Mouse (Mus musculus): ENCODE results near the gene Cyp1a2. TPM values are rescaled to one million over a fixed set of nuclear protein-coding genes. Genes with fewer than 3 reads are reported as not detected.

The Cyp1a2 gene
- polyA plus RNA-seq, 1 experiment from 2014 or later: not detected

DNA sequence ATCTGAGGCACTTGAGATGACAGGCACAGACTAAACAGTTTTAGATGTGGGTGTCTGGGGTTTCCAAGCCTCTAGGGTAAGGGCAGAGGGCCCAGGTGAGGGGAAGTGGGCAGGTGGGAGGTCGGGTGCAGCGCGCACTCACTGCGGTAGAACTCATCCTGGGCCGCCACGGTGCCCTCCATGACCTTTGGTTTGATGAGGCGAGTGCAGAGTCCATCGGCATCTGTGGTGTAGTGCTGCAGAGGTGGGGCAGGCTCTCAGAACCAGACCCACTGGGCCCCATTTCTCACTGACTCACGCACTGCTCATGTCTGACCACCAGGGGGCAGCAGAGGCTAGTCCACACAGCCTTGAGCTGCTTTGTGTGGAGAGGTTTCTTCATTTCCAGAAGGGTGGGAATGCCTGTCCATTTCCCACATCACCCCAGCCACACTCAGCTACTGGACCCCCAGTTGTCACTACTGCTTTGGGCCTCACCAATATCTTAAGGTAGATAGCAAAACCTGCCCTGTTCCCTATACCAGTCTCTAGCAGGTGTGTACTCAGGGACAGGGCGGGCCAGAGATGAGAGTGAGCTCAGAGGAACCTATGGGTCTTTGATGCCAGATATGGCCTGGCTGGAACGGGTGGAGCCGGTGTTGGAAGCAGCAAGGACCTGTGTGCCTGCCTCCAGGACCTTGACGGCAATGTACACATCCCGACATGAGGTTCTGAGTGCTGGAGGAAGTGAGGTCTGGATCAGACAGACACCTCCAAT, 54.2 kb downstream of the Cyp1a2 start:
- H3K4me1 ChIP-seq (ENCODE audit: control insufficient read depth, insufficient read depth, low read length): no peaks in the 10 kb centered on the region
- H3K27me3 ChIP-seq (replicated peaks; ENCODE audit: control insufficient read depth, insufficient read depth, low read length): no peaks in the 10 kb centered on the region
- peaks cover 72% of the 10 kb centered on the region for H3K36me3 ChIP-seq (ENCODE audit: control insufficient read depth, insufficient read depth, low read length)
- 66% methylated on average over 14 of the region's 14 CpGs for WGBS
- DNase-seq (ENCODE audit: low spot score): peak; percentile 65
- H3K4me2 ChIP-seq (ENCODE audit: low read depth, low read length): no peak overlapping the region
- H3K27ac ChIP-seq (replicated peaks; ENCODE audit: low read depth, low read length): no peak overlapping the region
- H3K9ac ChIP-seq (ENCODE audit: low read depth, low read length): no peak overlapping the region
- H3K9me3 ChIP-seq (ENCODE audit: control insufficient read depth, low read length): no peaks in the 10 kb centered on the region
- ATAC-seq (ENCODE audit: low read depth): peak; percentile 70
- no peak overlapping the region for H3K4me3 ChIP-seq (ENCODE audit: low read depth, low read length)

DNA sequence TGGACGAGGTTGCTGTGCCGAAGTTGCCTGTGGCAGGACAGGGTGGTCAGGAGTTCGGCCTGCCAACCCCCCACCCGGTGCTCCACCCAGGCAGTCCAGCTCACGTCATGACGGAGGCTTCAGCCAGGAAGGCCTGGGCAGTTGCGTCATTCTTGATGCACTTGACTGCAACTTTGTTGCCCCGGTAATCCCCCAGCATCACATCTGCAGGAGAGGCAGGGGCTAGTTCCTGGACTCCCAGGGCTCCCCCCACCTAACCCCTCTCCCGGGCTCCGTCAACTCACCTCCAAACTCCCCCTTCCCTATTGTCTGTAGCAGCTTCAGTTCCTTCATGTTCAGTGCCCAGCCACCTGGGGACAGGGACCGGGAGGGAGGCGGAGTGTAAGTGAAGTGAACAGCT, 54.8 kb downstream of the Cyp1a2 start:
- H3K9me3 ChIP-seq (ENCODE audit: control insufficient read depth, low read length): no peaks in the 10 kb centered on the region
- no peak overlapping the region for H3K4me3 ChIP-seq (ENCODE audit: low read depth, low read length)
- peaks cover 72% of the 10 kb centered on the region for H3K36me3 ChIP-seq (ENCODE audit: control insufficient read depth, insufficient read depth, low read length)
- no peaks in the 10 kb centered on the region for H3K4me1 ChIP-seq (ENCODE audit: control insufficient read depth, insufficient read depth, low read length)
- H3K9ac ChIP-seq (ENCODE audit: low read depth, low read length): no peak overlapping the region
- ATAC-seq (ENCODE audit: low read depth): no peak
- H3K27me3 ChIP-seq (replicated peaks; ENCODE audit: control insufficient read depth, insufficient read depth, low read length): no peaks in the 10 kb centered on the region
- DNase-seq (ENCODE audit: low spot score): no peak
- H3K27ac ChIP-seq (replicated peaks; ENCODE audit: low read depth, low read length): no peak overlapping the region
- WGBS: 94% methylated on average over 12 of the region's 12 CpGs
- H3K4me2 ChIP-seq (ENCODE audit: low read depth, low read length): no peak overlapping the region

DNA sequence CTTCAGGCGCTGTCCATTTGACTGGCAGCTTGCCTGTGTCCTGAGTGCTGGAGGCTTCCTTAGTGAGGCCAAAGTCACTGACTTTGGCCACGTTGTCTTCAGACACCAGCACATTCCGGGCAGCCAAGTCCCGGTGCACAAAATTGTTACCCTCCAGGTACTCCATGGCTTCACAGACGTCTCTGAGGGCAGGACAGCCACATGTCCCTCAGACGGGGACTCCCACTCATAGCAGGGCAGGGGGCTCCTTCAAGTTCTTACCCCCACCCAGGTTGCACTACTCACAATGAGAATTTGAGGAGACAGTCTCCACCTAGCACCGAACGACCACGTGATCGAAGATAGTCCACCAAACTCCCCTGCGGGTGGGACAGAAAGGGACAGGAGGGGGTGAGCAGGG, 55.6 kb downstream of the Cyp1a2 start:
- Histone ChIP-seq H3K4me2 (ENCODE audit: low read depth, low read length) (no peak overlapping the region), H3K4me3 (ENCODE audit: low read depth, low read length) (no peak overlapping the region), H3K4me1 (ENCODE audit: control insufficient read depth, insufficient read depth, low read length) (no peaks in the 10 kb centered on the region), H3K27me3 (replicated peaks; ENCODE audit: control insufficient read depth, insufficient read depth, low read length) (no peaks in the 10 kb centered on the region), H3K9me3 (ENCODE audit: control insufficient read depth, low read length) (no peaks in the 10 kb centered on the region), H3K27ac (replicated peaks; ENCODE audit: low read depth, low read length) (no peak overlapping the region), H3K9ac (ENCODE audit: low read depth, low read length) (no peak overlapping the region), H3K36me3 (ENCODE audit: control insufficient read depth, insufficient read depth, low read length) (peaks cover 72% of the 10 kb centered on the region)
- WGBS: 90% methylated on average over 11 of the region's 11 CpGs
- DNase-seq (ENCODE audit: low spot score) (no peak), ATAC-seq (ENCODE audit: low read depth) (no peak)

DNA sequence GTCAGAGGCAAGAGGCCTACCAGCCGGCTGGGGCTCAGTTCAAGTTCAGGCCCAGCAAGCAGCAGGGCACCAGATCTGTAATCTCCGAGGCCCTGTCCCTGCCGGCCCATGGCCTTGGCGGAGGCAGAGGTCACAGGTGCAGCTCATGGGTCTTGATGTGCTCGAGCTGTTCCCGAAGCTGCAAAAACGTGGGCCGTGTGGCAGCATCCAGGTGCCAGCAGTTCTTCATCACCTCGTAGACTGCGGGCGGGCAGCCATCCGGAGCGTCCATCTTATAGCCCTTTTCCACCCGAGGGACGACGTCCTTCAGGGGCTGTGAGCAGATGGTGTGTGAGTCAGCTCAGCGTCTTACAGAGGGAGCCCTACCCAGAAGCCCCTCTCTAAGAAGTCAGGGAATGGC, 56.3 kb downstream of the Cyp1a2 start:
- no peak overlapping the region for H3K4me3 ChIP-seq (ENCODE audit: low read depth, low read length)
- H3K4me1 ChIP-seq (ENCODE audit: control insufficient read depth, insufficient read depth, low read length): no peaks in the 10 kb centered on the region
- H3K36me3 ChIP-seq (ENCODE audit: control insufficient read depth, insufficient read depth, low read length): peaks cover 72% of the 10 kb centered on the region
- ATAC-seq (ENCODE audit: low read depth) (no peak), DNase-seq (ENCODE audit: low spot score) (no peak)
- H3K27ac ChIP-seq (replicated peaks; ENCODE audit: low read depth, low read length): no peak overlapping the region
- no peak overlapping the region for H3K9ac ChIP-seq (ENCODE audit: low read depth, low read length)
- WGBS: 93% methylated on average over 17 of the region's 17 CpGs
- H3K4me2 ChIP-seq (ENCODE audit: low read depth, low read length): no peak overlapping the region
- no peaks in the 10 kb centered on the region for H3K27me3 ChIP-seq (replicated peaks; ENCODE audit: control insufficient read depth, insufficient read depth, low read length)
- H3K9me3 ChIP-seq (ENCODE audit: control insufficient read depth, low read length): no peaks in the 10 kb centered on the region

Other genes starting within 250 kb of the Cyp1a2 start
- 20.2 and 25.2 TPM in 2 replicates for gene Ppcdc, start 243.6 kb downstream of the Cyp1a2 start, polyA plus RNA-seq (2014; fragmentation: Nextera tagmentation; extraction: Ambion mirVana)
- 10.9 and 14.5 TPM in 2 replicates for gene Scamp5, start 215.6 kb downstream of the Cyp1a2 start, polyA plus RNA-seq (2014; fragmentation: Nextera tagmentation; extraction: Ambion mirVana)
- 0.86 and 1.4 TPM in 2 replicates for gene Rpp25, start 179.7 kb downstream of the Cyp1a2 start, polyA plus RNA-seq (2014; fragmentation: Nextera tagmentation; extraction: Ambion mirVana)
- 479 and 555 TPM in 2 replicates for gene Cox5a, start 162.4 kb downstream of the Cyp1a2 start, polyA plus RNA-seq (2014; fragmentation: Nextera tagmentation; extraction: Ambion mirVana)
- gene Fam219b, start 146.2 kb downstream of the Cyp1a2 start, polyA plus RNA-seq (2014; fragmentation: Nextera tagmentation; extraction: Ambion mirVana): 21.1 and 24.2 TPM in 2 replicates
- 40.4 and 44.5 TPM in 2 replicates for gene Mpi, start 130.9 kb downstream of the Cyp1a2 start, polyA plus RNA-seq (2014; fragmentation: Nextera tagmentation; extraction: Ambion mirVana)
- gene Scamp2, start 122.8 kb downstream of the Cyp1a2 start, polyA plus RNA-seq (2014; fragmentation: Nextera tagmentation; extraction: Ambion mirVana): 79.4 and 81.4 TPM in 2 replicates
- 9.4 and 11.4 TPM in 2 replicates for gene Ulk3, start 94.3 kb downstream of the Cyp1a2 start, polyA plus RNA-seq (2014; fragmentation: Nextera tagmentation; extraction: Ambion mirVana)
- gene Cplx3, start 77.4 kb downstream of the Cyp1a2 start, polyA plus RNA-seq (2014; fragmentation: Nextera tagmentation; extraction: Ambion mirVana): not detected in 2 replicates
- not detected in 2 replicates for gene Lman1l, start 62.9 kb downstream of the Cyp1a2 start, polyA plus RNA-seq (2014; fragmentation: Nextera tagmentation; extraction: Ambion mirVana)
- gene Csk, start 30.1 kb downstream of the Cyp1a2 start, polyA plus RNA-seq (2014; fragmentation: Nextera tagmentation; extraction: Ambion mirVana): 25.7 and 26.6 TPM in 2 replicates
- 0.08 TPM in 1 of 2 replicates, not detected in the other for gene Cyp1a1, start 4.2 kb upstream of the Cyp1a2 start, polyA plus RNA-seq (2014; fragmentation: Nextera tagmentation; extraction: Ambion mirVana)
- gene Edc3, start 24.8 kb upstream of the Cyp1a2 start, polyA plus RNA-seq (2014; fragmentation: Nextera tagmentation; extraction: Ambion mirVana): 22.1 and 25.0 TPM in 2 replicates
- 54.7 and 59.6 TPM in 2 replicates for gene Clk3, start 82.2 kb upstream of the Cyp1a2 start, polyA plus RNA-seq (2014; fragmentation: Nextera tagmentation; extraction: Ambion mirVana)
- gene Arid3b, start 153.1 kb upstream of the Cyp1a2 start, polyA plus RNA-seq (2014; fragmentation: Nextera tagmentation; extraction: Ambion mirVana): 3.8 and 4.1 TPM in 2 replicates
- gene Ubl7, start 227.3 kb upstream of the Cyp1a2 start, polyA plus RNA-seq (2014; fragmentation: Nextera tagmentation; extraction: Ambion mirVana): 85.0 and 99.3 TPM in 2 replicates